Mouse (Mus musculus) kidney, embryonic 14.5 days (tissue): ENCODE results near the gene Mum1. TPM values are rescaled to one million over a fixed set of nuclear protein-coding genes. Genes with fewer than 3 reads are reported as not detected.
"Not testable (repeated sequence)": the region's sequence is repeated elsewhere in the genome, so short reads cannot be mapped to it uniquely, and the experiment has no call there.

ENCODE experiments used
- ATAC-seq: fragments of 200-750 bp; cut with Nextera tagmentation; 2 replicates; pipeline ENCODE4 v1.8.0; 2017; ENCODE audit warnings: moderate number of reproducible peaks, mild to moderate bottlenecking, moderate TSS enrichment, moderate library complexity; ENCODE audit not compliant: low FRiP score, low TSS enrichment
- H3K27ac ChIP-seq: fragments of 300-500 bp; sonication (generic); 2 replicates; pipeline ENCODE4 v1.5.1; 2014; ENCODE audit warnings: low read depth, mild to moderate bottlenecking, low read length, moderate library complexity, mixed read lengths
- H3K27me3 ChIP-seq: fragments of 300-500 bp; sonication (generic); 2 replicates; pipeline ENCODE4 v1.6.1; 2014; ENCODE audit warnings: mild to moderate bottlenecking, low read length; ENCODE audit not compliant: control insufficient read depth, insufficient read depth
- H3K36me3 ChIP-seq: fragments of 300-500 bp; sonication (generic); 2 replicates; pipeline ENCODE4 v1.6.1; 2014; ENCODE audit warnings: low read length, mixed read lengths; ENCODE audit not compliant: control insufficient read depth, insufficient read depth
- H3K4me1 ChIP-seq: fragments of 300-500 bp; sonication (generic); 2 replicates; pipeline ENCODE4 v1.6.1; 2014; ENCODE audit warnings: low read length, mixed read lengths; ENCODE audit not compliant: control insufficient read depth, insufficient read depth
- H3K4me2 ChIP-seq: fragments of 300-500 bp; sonication (generic); replicated peaks from 2 replicates; pipeline ENCODE4 v1.6.1; 2014; ENCODE audit warnings: low read depth, mild to moderate bottlenecking, low read length
- H3K4me3 ChIP-seq: fragments of 300-500 bp; sonication (generic); 2 replicates; pipeline ENCODE4 v1.5.1; 2014; ENCODE audit warnings: mild to moderate bottlenecking, low read length
- H3K9ac ChIP-seq: fragments of 300-500 bp; sonication (generic); 2 replicates; pipeline ENCODE4 v1.6.1; 2014; ENCODE audit warnings: low read depth, mild to moderate bottlenecking, low read length, moderate library complexity
- H3K9me3 ChIP-seq: fragments of 300-500 bp; sonication (generic); 2 replicates; pipeline ENCODE4 v1.6.1; 2016; ENCODE audit warnings: low read length; ENCODE audit not compliant: control insufficient read depth
- WGBS: fragments of 180-500 bp; shearing (Covaris S2); extraction: QIAGEN DNeasy Blood & Tissue Kit; methylation state at CpG from one replicate; pipeline ENCODE4 v1.1.7; 2014; 5-methylcytosine and 5-hydroxymethylcytosine counted together
- polyA plus RNA-seq: library from polyadenylated mRNA; unstranded; fragments of >200 nt; fragmentation: Nextera tagmentation; extraction: Ambion mirVana; gene quantifications from 2 replicates; pipeline ENCODE4 v1.2.1, GENCODE M21; 2014

The Mum1 gene
- polyA plus RNA-seq, 1 experiment from 2014 or later: 65.1 TPM

GRCm38 (mm10) chr10:80200485-80200884 is 25.7 kb upstream of the Mum1 start:
- Histone ChIP-seq H3K9me3 (no peaks in the 10 kb centered on the region), H3K9ac (no peak overlapping the region), H3K27ac (no peak overlapping the region), H3K4me3 (no peak overlapping the region), H3K4me2 (no peak overlapping the region), H3K4me1 (peaks cover 8% of the 10 kb centered on the region; the same call in 1 of the 2 replicates), H3K36me3 (no peaks in the 10 kb centered on the region), H3K27me3 (no peaks in the 10 kb centered on the region)
- WGBS: 84% methylated on average over 6 of the region's 6 CpGs
- no peak for ATAC-seq

GRCm38 (mm10) chr10:80204055-80204454 is 22.2 kb upstream of the Mum1 start:
- no peak overlapping the region for H3K27ac ChIP-seq

GRCm38 (mm10) chr10:80207201-80207600 is 19.0 kb upstream of the Mum1 start:
- no peaks in the 10 kb centered on the region for H3K9me3 ChIP-seq
- H3K4me1 ChIP-seq: 0 out of 2 replicates have a peak, but pooled peaks cover 6% of the 10 kb centered on the region
- no peak overlapping the region for H3K27ac ChIP-seq
- H3K4me3 ChIP-seq: no peak overlapping the region
- H3K9ac ChIP-seq: no peak overlapping the region
- no peak overlapping the region for H3K4me2 ChIP-seq
- ATAC-seq: no peak
- WGBS: 62% methylated on average over 1 of the region's 1 CpGs
- H3K27me3 ChIP-seq: no peaks in the 10 kb centered on the region
- H3K36me3 ChIP-seq: no peaks in the 10 kb centered on the region

More at GRCm38 (mm10) chr10:80204055-80204454, 22.2 kb upstream of the Mum1 start:
- H3K9me3 ChIP-seq: no peaks in the 10 kb centered on the region
- H3K27me3 ChIP-seq: no peaks in the 10 kb centered on the region
- no peak overlapping the region for H3K4me2 ChIP-seq
- no peak overlapping the region for H3K4me3 ChIP-seq
- no peaks in the 10 kb centered on the region for H3K36me3 ChIP-seq
- H3K9ac ChIP-seq: 0 out of 2 replicates have a peak overlapping the region, but pooled peaks have one; percentile 7
- 37% methylated on average over 7 of the region's 7 CpGs for WGBS
- 0 out of 2 replicates have a peak, but pooled peaks cover 3% of the 10 kb centered on the region for H3K4me1 ChIP-seq
- ATAC-seq: no peak

GRCm38 (mm10) chr10:80207676-80208075 is 18.6 kb upstream of the Mum1 start:
- Histone ChIP-seq H3K27ac (no peak overlapping the region), H3K9ac (no peak overlapping the region), H3K4me3 (no peak overlapping the region), H3K4me1 (0 out of 2 replicates have a peak, but pooled peaks cover 6% of the 10 kb centered on the region), H3K27me3 (no peaks in the 10 kb centered on the region), H3K9me3 (no peaks in the 10 kb centered on the region), H3K36me3 (no peaks in the 10 kb centered on the region), H3K4me2 (no peak overlapping the region)
- no peak for ATAC-seq
- WGBS: 67% methylated on average over 10 of the region's 10 CpGs

- Histone ChIP-seq H3K9ac (no peak overlapping the region), H3K36me3 (no peaks in the 10 kb centered on the region), H3K4me2 (no peak overlapping the region), H3K4me3 (no peak overlapping the region), H3K27ac (no peak overlapping the region), H3K27me3 (no peaks in the 10 kb centered on the region), H3K4me1 (0 out of 2 replicates have a peak, but pooled peaks cover 6% of the 10 kb centered on the region), H3K9me3 (no peaks in the 10 kb centered on the region)
- 79% methylated on average over 4 of the region's 4 CpGs for WGBS
- no peak for ATAC-seq
Observed at GRCm38 (mm10) chr10:80208248-80208647, 18.0 kb upstream of the Mum1 start.

- H3K9ac ChIP-seq: no peak overlapping the region
- H3K4me2 ChIP-seq: peak overlapping the region; percentile 8; the same call in 1 of the 2 replicates
- H3K27ac ChIP-seq: no peak overlapping the region
- no peak overlapping the region for H3K4me3 ChIP-seq
- H3K36me3 ChIP-seq: no peaks in the 10 kb centered on the region
- H3K9me3 ChIP-seq: no peaks in the 10 kb centered on the region
- H3K4me1 ChIP-seq: 0 out of 2 replicates have a peak, but pooled peaks cover 6% of the 10 kb centered on the region
- ATAC-seq: no peak
- no peaks in the 10 kb centered on the region for H3K27me3 ChIP-seq
- WGBS: 10% methylated on average over 24 of the region's 24 CpGs
Observed at GRCm38 (mm10) chr10:80208841-80209371, 17.3 kb upstream of the Mum1 start.

- not testable (repeated sequence) for ATAC-seq, H3K9me3 ChIP-seq, H3K36me3 ChIP-seq, H3K27ac ChIP-seq, H3K4me1 ChIP-seq, H3K4me3 ChIP-seq, H3K4me2 ChIP-seq, H3K27me3 ChIP-seq, H3K9ac ChIP-seq
- WGBS: 76% methylated on average over 7 of the region's 7 CpGs
Observed at GRCm38 (mm10) chr10:80211547-80212103, 14.6 kb upstream of the Mum1 start.

GRCm38 (mm10) chr10:80215048-80215772 is 11.0 kb upstream of the Mum1 start:
- Histone ChIP-seq H3K4me1 (0 out of 2 replicates have a peak, but pooled peaks cover 2% of the 10 kb centered on the region), H3K36me3 (no peaks in the 10 kb centered on the region), H3K4me3 (no peak overlapping the region), H3K4me2 (no peak overlapping the region), H3K27me3 (no peaks in the 10 kb centered on the region), H3K9ac (no peak overlapping the region), H3K27ac (no peak overlapping the region), H3K9me3 (no peaks in the 10 kb centered on the region)
- ATAC-seq: no peak
- 23% methylated on average over 16 of the region's 16 CpGs for WGBS

GRCm38 (mm10) chr10:80220676-80221075 is 5.6 kb upstream of the Mum1 start:
- no peak overlapping the region for H3K4me3 ChIP-seq
- H3K4me1 ChIP-seq: no peaks in the 10 kb centered on the region
- peak; percentile 10; the same call in 1 of the 2 replicates for ATAC-seq
- H3K9me3 ChIP-seq: no peaks in the 10 kb centered on the region
- no peak overlapping the region for H3K27ac ChIP-seq
- H3K4me2 ChIP-seq: no peak overlapping the region
- H3K9ac ChIP-seq: no peak overlapping the region
- 42% methylated on average over 5 of the region's 9 CpGs for WGBS
- no peaks in the 10 kb centered on the region for H3K27me3 ChIP-seq
- H3K36me3 ChIP-seq: no peaks in the 10 kb centered on the region
